8 mouse cellular contexts compared by ENCODE assay signal in genomic region chr14:61757823-61758175, GRCm38 (mm10).
DNase-seq lines count a peak whose midpoint lies in the region; ATAC-seq and TF ChIP-seq lines count a peak whose summit lies in the region.

No protein-coding gene starts in this region.

- DNase-seq in heart, postnatal 0 days (ENCODE audit: low spot score): no peak
- DNase-seq in heart, adult 11 months: no peak
- DNase-seq in embryonic facial prominence, embryonic 11.5 days (ENCODE audit: low spot score): no peak
- no peak for DNase-seq in adipocyte (ENCODE audit: low spot score)
- DNase-seq in cerebellum, adult 11-12 months: no peak
- no peak for DNase-seq in testis, postnatal 10 days (ENCODE audit: low spot score)

- H3K4me2 ChIP-seq in heart, postnatal 0 days (ENCODE audit: low read depth, low read length): peak overlapping the region; percentile 57
- peak overlapping the region; percentile 45; the same call in 1 of the 2 replicates for H3K4me2 ChIP-seq in embryonic facial prominence, embryonic 11.5 days (ENCODE audit: low read depth, low read length)
- peak overlapping the region; percentile 53 for H3K4me2 ChIP-seq in hindbrain, embryonic 16.5 days (ENCODE audit: low read length)
- peak overlapping the region; percentile 52 for H3K4me2 ChIP-seq in midbrain, embryonic 13.5 days (replicated peaks)

- peak overlapping the region; percentile 48; the same call in 1 of the 2 replicates for H3K27ac ChIP-seq in heart, postnatal 0 days (ENCODE audit: low read depth)
- H3K27ac ChIP-seq in embryonic facial prominence, embryonic 11.5 days (replicated peaks; ENCODE audit: low read depth, low read length): no peak overlapping the region
- no peak overlapping the region for H3K27ac ChIP-seq in hindbrain, embryonic 16.5 days (ENCODE audit: low read depth, low read length)
- H3K27ac ChIP-seq in midbrain, embryonic 13.5 days: no peak overlapping the region

- 16% methylated on average over 7 of the region's 7 CpGs for WGBS in heart, postnatal 0 days
- WGBS in embryonic facial prominence, embryonic 11.5 days: 27% methylated on average over 7 of the region's 7 CpGs
- 13% methylated on average over 7 of the region's 7 CpGs for WGBS in hindbrain, embryonic 16.5 days
- 19% methylated on average over 7 of the region's 7 CpGs for WGBS in midbrain, embryonic 13.5 days

- no peaks in the 10 kb centered on the region for H3K36me3 ChIP-seq in heart, postnatal 0 days (replicated peaks; ENCODE audit: control insufficient read depth, insufficient read depth, low read length)
- no peaks in the 10 kb centered on the region for H3K36me3 ChIP-seq in embryonic facial prominence, embryonic 11.5 days (replicated peaks; ENCODE audit: control insufficient read depth, insufficient read depth, low read depth, low read length)
- H3K36me3 ChIP-seq in hindbrain, embryonic 16.5 days (ENCODE audit: control insufficient read depth, insufficient read depth, low read length): no peaks in the 10 kb centered on the region
- no peaks in the 10 kb centered on the region for H3K36me3 ChIP-seq in midbrain, embryonic 13.5 days

- no peak for TF ChIP-seq CTCF in heart, postnatal 0 days (IDR thresholded peaks at IDR 0.05; ENCODE audit: low read depth)

- H3K4me1 ChIP-seq in heart, postnatal 0 days (ENCODE audit: control insufficient read depth, insufficient read depth): peaks cover 5% of the 10 kb centered on the region
- no peaks in the 10 kb centered on the region; the same call in 1 of the 2 replicates for H3K4me1 ChIP-seq in embryonic facial prominence, embryonic 11.5 days (ENCODE audit: control insufficient read depth, insufficient read depth, low read length)
- H3K4me1 ChIP-seq in hindbrain, embryonic 16.5 days (ENCODE audit: control insufficient read depth, insufficient read depth, low read depth, low read length): peaks cover 11% of the 10 kb centered on the region; the same call in 1 of the 2 replicates
- H3K4me1 ChIP-seq in midbrain, embryonic 13.5 days (replicated peaks): peaks cover 12% of the 10 kb centered on the region

- TF ChIP-seq EP300 in heart, postnatal 0 days (IDR thresholded peaks at IDR 0.05; ENCODE audit: low read depth): no peak

- no peaks in the 10 kb centered on the region for H3K9me3 ChIP-seq in heart, postnatal 0 days (replicated peaks; ENCODE audit: control insufficient read depth, low read length)
- no peaks in the 10 kb centered on the region for H3K9me3 ChIP-seq in embryonic facial prominence, embryonic 11.5 days (replicated peaks; ENCODE audit: control insufficient read depth, low read length)
- H3K9me3 ChIP-seq in hindbrain, embryonic 16.5 days (ENCODE audit: control insufficient read depth, low read length): no peaks in the 10 kb centered on the region
- H3K9me3 ChIP-seq in midbrain, embryonic 13.5 days: no peaks in the 10 kb centered on the region

- ATAC-seq in heart, postnatal 0 days (ENCODE audit: insufficient read depth, low read depth): no peak
- no peak for ATAC-seq in embryonic facial prominence, embryonic 11.5 days (replicated peaks; ENCODE audit: insufficient number of reproducible peaks, low FRiP score, low TSS enrichment, low read depth)
- no peak for ATAC-seq in hindbrain, embryonic 16.5 days
- ATAC-seq in midbrain, embryonic 13.5 days: peak; percentile 48

- no peaks in the 10 kb centered on the region for H3K27me3 ChIP-seq in heart, postnatal 0 days (ENCODE audit: control insufficient read depth, insufficient read depth, low read length)
- H3K27me3 ChIP-seq in embryonic facial prominence, embryonic 11.5 days (ENCODE audit: control insufficient read depth, insufficient read depth, low read length): no peaks in the 10 kb centered on the region
- no peaks in the 10 kb centered on the region for H3K27me3 ChIP-seq in hindbrain, embryonic 16.5 days (replicated peaks; ENCODE audit: control insufficient read depth, insufficient read depth, low read length)
- H3K27me3 ChIP-seq in midbrain, embryonic 13.5 days: no peaks in the 10 kb centered on the region

- peak overlapping the region; percentile 28 for H3K4me3 ChIP-seq in heart, postnatal 0 days (ENCODE audit: low read depth, low read length)
- no peak overlapping the region for H3K4me3 ChIP-seq in embryonic facial prominence, embryonic 11.5 days (ENCODE audit: low read depth, low read length)
- peak overlapping the region; percentile 20; the same call in 1 of the 2 replicates for H3K4me3 ChIP-seq in hindbrain, embryonic 16.5 days (ENCODE audit: low read length)
- peak overlapping the region; percentile 16; the same call in 1 of the 2 replicates for H3K4me3 ChIP-seq in midbrain, embryonic 13.5 days (replicated peaks)

- 0 out of 2 replicates have a peak overlapping the region, but pooled peaks have one; percentile 33 for H3K9ac ChIP-seq in heart, postnatal 0 days (replicated peaks; ENCODE audit: low read depth, low read length)
- 0 out of 2 replicates have a peak overlapping the region, but pooled peaks have one; percentile 41 for H3K9ac ChIP-seq in embryonic facial prominence, embryonic 11.5 days (replicated peaks; ENCODE audit: low read length)
- H3K9ac ChIP-seq in hindbrain, embryonic 16.5 days (ENCODE audit: low read depth, low read length): no peak overlapping the region
- no peak overlapping the region for H3K9ac ChIP-seq in midbrain, embryonic 13.5 days (replicated peaks)

Comparison
In these comparisons a context has a peak if more than half of its experiments do, and no peak if none do; other contexts are left out.
1. H3K9ac ChIP-seq: peak in heart, postnatal 0 days (single experiment) and embryonic facial prominence, embryonic 11.5 days (single experiment); none in hindbrain, embryonic 16.5 days (single experiment) and midbrain, embryonic 13.5 days (single experiment).
2. Peak in every context shown above with its lines, with median percentiles within 50 percentile points of each other: H3K4me2 ChIP-seq.